Mouse (Mus musculus) 3134 (cell line): ENCODE measurements around the gene Grwd1.

Experiments
- DNase-seq: peaks from one replicate; pipeline ENCODE4 v3.0.0-alpha.2; 2011; ENCODE audit warnings: low spot score; ENCODE audit not compliant: insufficient read length; ENCODE audit errors: extremely low read depth

Gene Grwd1

GRCm38 (mm10) chr7:45842950-45843744 is 12.4 kb upstream of the Grwd1 start:
- no peak for DNase-seq

GRCm38 (mm10) chr7:45833924-45834323 is 3.2 kb upstream of the Grwd1 start:
- no peak for DNase-seq

GRCm38 (mm10) chr7:45833148-45833790 is 2.5 kb upstream of the Grwd1 start:
- DNase-seq = no peak

- DNase-seq = no peak
Measured at GRCm38 (mm10) chr7:45832428-45832827, 1.7 kb upstream of the Grwd1 start.

GRCm38 (mm10) chr7:45831128-45831525 is 383 bp upstream of the Grwd1 start:
- no peak for DNase-seq

- DNase-seq = no peak
Measured at GRCm38 (mm10) chr7:45826631-45827030, 4.1 kb downstream of the Grwd1 start.

GRCm38 (mm10) chr7:45824598-45824997 is 6.1 kb downstream of the Grwd1 start, which contains the start of gene Kcnj14:
Kcnj14 (minus strand) TSS chr7:45824782.
- no peak for DNase-seq

- peak; percentile 66 for DNase-seq
Measured at GRCm38 (mm10) chr7:45820913-45821312, 9.8 kb downstream of the Grwd1 start.

GRCm38 (mm10) chr7:45819843-45820242 is 10.9 kb downstream of the Grwd1 start:
- DNase-seq = no peak

GRCm38 (mm10) chr7:45815984-45816351 is 14.8 kb downstream of the Grwd1 start:
- DNase-seq = no peak

- DNase-seq = no peak
Measured at GRCm38 (mm10) chr7:45815323-45815983, 15.3 kb downstream of the Grwd1 start.

- no peak for DNase-seq
Measured at GRCm38 (mm10) chr7:45814841-45815240, 15.9 kb downstream of the Grwd1 start.

- peak; percentile 95 for DNase-seq
Measured at GRCm38 (mm10) chr7:45813787-45814779, 16.7 kb downstream of the Grwd1 start, which contains the start of gene Cyth2. Cyth2 (minus strand) TSS chr7:45814581.

GRCm38 (mm10) chr7:45812921-45813320 is 17.8 kb downstream of the Grwd1 start:
- no peak for DNase-seq

GRCm38 (mm10) chr7:45809276-45810075 is 21.3 kb downstream of the Grwd1 start:
- no peak for DNase-seq

GRCm38 (mm10) chr7:45808471-45808870 is 22.3 kb downstream of the Grwd1 start:
- no peak for DNase-seq

GRCm38 (mm10) chr7:45805941-45806340 is 24.8 kb downstream of the Grwd1 start:
- no peak for DNase-seq

- peak; percentile 74 for DNase-seq
Measured at GRCm38 (mm10) chr7:45802551-45802950, 28.2 kb downstream of the Grwd1 start.

GRCm38 (mm10) chr7:45801348-45801747 is 29.4 kb downstream of the Grwd1 start:
- DNase-seq = peak; percentile 79
